Mouse (Mus musculus) hindbrain, postnatal 0 days (tissue): ENCODE results near the gene Col11a2. TPM values are rescaled to one million over a fixed set of nuclear protein-coding genes. Genes with fewer than 3 reads are reported as not detected.

Experiments
- ATAC-seq: fragments of 200-750 bp; cut with Nextera tagmentation; 2 replicates; pipeline ENCODE4 v1.8.0; 2017; ENCODE audit warnings: mild to moderate bottlenecking, moderate TSS enrichment, moderate library complexity
- DNase-seq: peaks from one replicate; pipeline ENCODE4 v3.0.0-alpha.2; 2015; ENCODE audit warnings: low spot score
- H3K27ac ChIP-seq: fragments of 300-500 bp; sonication (generic); 2 replicates; pipeline ENCODE4 v1.5.1; 2014; ENCODE audit warnings: mild to moderate bottlenecking
- H3K27me3 ChIP-seq: fragments of 300-500 bp; sonication (generic); 2 replicates; pipeline ENCODE4 v1.6.1; 2014; ENCODE audit warnings: low read length, mixed read lengths; ENCODE audit not compliant: insufficient read depth
- H3K36me3 ChIP-seq: fragments of 300-500 bp; sonication (generic); 2 replicates; pipeline ENCODE4 v1.6.1; 2014; ENCODE audit warnings: low read length, mixed read lengths; ENCODE audit not compliant: insufficient read depth
- H3K4me1 ChIP-seq: fragments of 300-500 bp; sonication (generic); 2 replicates; pipeline ENCODE4 v1.6.1; 2014; ENCODE audit warnings: antibody characterized with exemption, low read length, mixed read lengths; ENCODE audit not compliant: insufficient read depth
- H3K4me2 ChIP-seq: fragments of 300-500 bp; sonication (generic); 2 replicates; pipeline ENCODE4 v1.6.1; 2014; ENCODE audit warnings: low read depth, mild to moderate bottlenecking, low read length, moderate library complexity, mixed read lengths
- H3K4me3 ChIP-seq: fragments of 300-500 bp; sonication (generic); 2 replicates; pipeline ENCODE4 v1.5.1; 2014; ENCODE audit warnings: low read length
- H3K9ac ChIP-seq: fragments of 300-500 bp; sonication (generic); replicated peaks from 2 replicates; pipeline ENCODE4 v1.6.1; 2014; ENCODE audit warnings: mild to moderate bottlenecking, low read length, moderate library complexity, mixed read lengths
- H3K9me3 ChIP-seq: fragments of 300-500 bp; sonication (generic); 2 replicates; pipeline ENCODE4 v1.6.1; 2016; ENCODE audit warnings: low read length, mixed read lengths
- CTCF ChIP-seq: IDR thresholded peaks from 2 replicates; pipeline ENCODE4 v1.5.1; 2016; ENCODE audit warnings: antibody characterized with exemption, control low read depth, low read depth
- WGBS: fragments of 180-500 bp; shearing (Covaris S2); extraction: QIAGEN DNeasy Blood & Tissue Kit; methylation state at CpG from one replicate; pipeline ENCODE4 v1.1.7; 2014; 5-methylcytosine and 5-hydroxymethylcytosine counted together
- polyA plus RNA-seq: library from polyadenylated mRNA; unstranded; fragments of >200 nt; fragmentation: Nextera tagmentation; extraction: Ambion mirVana; gene quantifications from 2 replicates; pipeline ENCODE4 v1.2.1, GENCODE M21; 2015
- total RNA-seq: library from RNA; depleted of rRNA; stranded (reverse); fragments of >200 nt; gene quantifications from 2 replicates; pipeline ENCODE4 v1.2.3, GENCODE M21; 2014

Gene Col11a2
- total and polyA plus RNA-seq, 2 experiments from 2014 or later, result 5.4 to 16.7 TPM

DNA sequence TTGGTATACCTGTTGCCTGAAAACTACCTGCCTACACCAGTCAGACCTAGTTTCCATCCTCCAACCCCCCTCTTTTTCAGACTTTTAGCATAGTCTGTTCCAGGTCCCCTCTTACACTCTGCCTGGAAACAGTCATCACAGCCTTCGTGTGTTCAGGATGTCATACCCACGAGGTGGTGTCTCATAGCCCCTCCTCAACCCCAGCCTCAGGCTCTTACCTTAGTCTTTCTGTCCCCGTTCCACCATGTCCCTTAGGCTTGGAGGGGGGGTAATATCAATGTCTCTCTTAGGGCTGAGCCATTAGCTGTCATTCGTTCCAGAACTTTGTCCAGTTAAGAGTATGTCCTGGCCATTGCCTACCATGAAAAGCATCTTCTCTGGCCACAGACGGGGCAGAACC lies 61.9 kb downstream of the Col11a2 start:
- ATAC-seq (0 out of 2 replicates have a peak, but pooled peaks have one; percentile 10), DNase-seq (no peak)
- Histone ChIP-seq H3K4me2 (no peak overlapping the region), H3K9me3 (no peaks in the 10 kb centered on the region), H3K4me1 (no peaks in the 10 kb centered on the region), H3K27me3 (no peaks in the 10 kb centered on the region), H3K4me3 (no peak overlapping the region), H3K27ac (no peak overlapping the region), H3K36me3 (no peaks in the 10 kb centered on the region), H3K9ac (no peak overlapping the region)
- no peak for TF ChIP-seq CTCF
- WGBS, result 24% methylated on average over 5 of the region's 5 CpGs

- no peaks in the 10 kb centered on the region for H3K36me3 ChIP-seq
- ATAC-seq (peak; percentile 83), DNase-seq (peak; percentile 96)
- WGBS, result 5% methylated on average over 12 of the region's 12 CpGs
- H3K27me3 ChIP-seq, result no peaks in the 10 kb centered on the region
- H3K27ac ChIP-seq, result no peak overlapping the region
- H3K4me1 ChIP-seq, result no peaks in the 10 kb centered on the region
- peak overlapping the region; percentile 45 for H3K4me2 ChIP-seq
- no peak overlapping the region for H3K4me3 ChIP-seq
- H3K9me3 ChIP-seq, result no peaks in the 10 kb centered on the region
- TF ChIP-seq CTCF, result peak; percentile 94
- H3K9ac ChIP-seq, result no peak overlapping the region
Observed at GRCm38 (mm10) chr17:34101604-34102032, 62.4 kb downstream of the Col11a2 start.

DNA sequence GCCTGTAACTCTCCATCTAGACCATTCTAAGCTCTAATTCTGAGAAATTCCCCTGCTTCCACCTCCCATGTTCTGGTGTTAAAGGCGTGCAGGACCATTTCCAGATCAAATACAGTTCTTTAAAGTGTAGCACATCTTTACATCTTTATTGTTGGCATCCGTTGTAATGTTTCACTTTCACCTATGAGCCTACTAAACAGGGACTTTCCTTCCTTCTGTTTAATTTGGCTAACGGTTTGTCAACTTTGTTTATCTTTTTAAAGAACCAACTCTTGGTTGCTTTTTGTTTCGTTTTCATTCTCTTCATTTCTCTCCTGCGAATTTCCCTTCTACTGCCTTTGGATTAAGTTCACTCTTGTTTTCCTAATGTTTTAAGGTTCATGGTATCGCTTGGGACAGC lies 63.6 kb downstream of the Col11a2 start:
- TF ChIP-seq CTCF, result no peak
- no peak overlapping the region for H3K27ac ChIP-seq
- H3K27me3 ChIP-seq, result no peaks in the 10 kb centered on the region
- H3K4me1 ChIP-seq, result no peaks in the 10 kb centered on the region
- 79% methylated on average over 6 of the region's 6 CpGs for WGBS
- no peak overlapping the region for H3K4me3 ChIP-seq
- ATAC-seq (no peak), DNase-seq (no peak)
- no peak overlapping the region for H3K9ac ChIP-seq
- no peaks in the 10 kb centered on the region for H3K9me3 ChIP-seq
- H3K4me2 ChIP-seq, result no peak overlapping the region
- no peaks in the 10 kb centered on the region for H3K36me3 ChIP-seq

GRCm38 (mm10) chr17:34104804-34105203 lies 65.6 kb downstream of the Col11a2 start:
- no peak for DNase-seq
- peaks cover under 1% of the 10 kb centered on the region; the same call in 1 of the 2 replicates for H3K36me3 ChIP-seq
- ATAC-seq, result no peak
- TF ChIP-seq CTCF, result no peak
- H3K9me3 ChIP-seq, result no peaks in the 10 kb centered on the region
- H3K4me3 ChIP-seq, result no peak overlapping the region
- no peaks in the 10 kb centered on the region for H3K27me3 ChIP-seq
- no peak overlapping the region for H3K4me2 ChIP-seq
- 81% methylated on average over 9 of the region's 9 CpGs for WGBS
- H3K4me1 ChIP-seq, result no peaks in the 10 kb centered on the region
- H3K27ac ChIP-seq, result no peak overlapping the region
- no peak overlapping the region for H3K9ac ChIP-seq

DNA sequence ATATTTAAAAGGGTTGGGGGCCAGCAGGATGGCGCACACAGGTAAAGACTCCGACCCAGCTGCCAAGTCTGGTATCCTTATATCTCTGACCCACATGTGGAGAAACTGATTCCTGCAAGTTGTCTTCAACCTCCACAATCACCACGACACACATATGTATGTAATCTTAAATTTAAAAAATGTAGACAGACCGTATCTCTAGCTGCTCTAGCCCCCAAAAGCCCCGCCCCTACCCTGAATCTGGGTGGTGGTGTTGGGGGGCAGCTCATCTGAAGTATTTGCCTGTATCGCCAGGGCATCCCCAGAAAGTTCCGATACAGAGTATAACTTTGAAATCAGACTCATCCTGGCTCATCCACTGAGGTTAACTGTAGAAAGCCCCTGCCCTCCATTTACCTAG lies 67.3 kb downstream of the Col11a2 start:
- WGBS, result 89% methylated on average over 7 of the region's 7 CpGs
- Histone ChIP-seq H3K4me2 (no peak overlapping the region), H3K27me3 (no peaks in the 10 kb centered on the region), H3K9me3 (no peaks in the 10 kb centered on the region), H3K36me3 (peaks cover 15% of the 10 kb centered on the region), H3K9ac (no peak overlapping the region), H3K4me3 (no peak overlapping the region), H3K4me1 (no peaks in the 10 kb centered on the region), H3K27ac (no peak overlapping the region)
- ATAC-seq, result no peak
- no peak for DNase-seq
- no peak for TF ChIP-seq CTCF

DNA sequence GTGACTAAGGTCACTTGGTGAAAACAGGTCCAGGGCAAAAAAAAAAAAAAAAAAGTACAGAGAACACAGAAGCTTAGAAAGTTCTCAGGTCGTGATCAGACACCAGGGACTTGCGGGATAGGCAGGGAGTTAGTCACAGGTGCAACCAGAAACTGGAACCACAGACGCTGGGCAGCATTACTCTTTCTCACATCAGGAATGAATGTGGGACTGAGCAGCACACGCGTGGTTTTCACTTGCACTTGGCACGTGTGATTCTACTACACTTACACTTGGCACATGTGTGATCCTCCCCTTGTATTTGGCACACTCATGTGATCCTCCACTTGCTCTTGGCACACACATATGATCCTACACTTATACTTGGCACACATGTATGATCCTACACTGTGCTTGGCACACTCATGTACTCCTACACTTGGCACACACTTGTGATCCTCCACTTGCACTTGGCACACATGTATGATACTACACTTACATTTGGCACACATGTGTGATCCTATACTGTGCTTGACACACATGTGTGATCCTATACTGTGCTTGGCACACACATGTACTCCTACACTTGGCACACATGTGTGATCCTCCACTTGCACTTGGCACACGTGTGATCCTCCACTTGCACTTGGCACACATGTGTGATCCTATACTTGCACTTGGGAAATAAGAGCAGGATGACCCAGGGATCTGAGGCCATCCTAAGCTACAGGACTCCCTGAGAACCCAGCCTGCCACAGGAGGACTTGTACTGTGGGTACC lies 68.1 kb downstream of the Col11a2 start:
- no peak for DNase-seq
- no peak overlapping the region for H3K4me2 ChIP-seq
- no peak overlapping the region for H3K27ac ChIP-seq
- H3K27me3 ChIP-seq, result no peaks in the 10 kb centered on the region
- peaks cover 21% of the 10 kb centered on the region for H3K36me3 ChIP-seq
- H3K4me3 ChIP-seq, result no peak overlapping the region
- WGBS, result 87% methylated on average over 7 of the region's 7 CpGs
- no peaks in the 10 kb centered on the region for H3K9me3 ChIP-seq
- H3K9ac ChIP-seq, result no peak overlapping the region
- ATAC-seq, result 0 out of 2 replicates have a peak, but pooled peaks have one; percentile 15
- no peak for TF ChIP-seq CTCF
- no peaks in the 10 kb centered on the region for H3K4me1 ChIP-seq

GRCm38 (mm10) chr17:34108460-34108859 lies 69.2 kb downstream of the Col11a2 start:
- ATAC-seq, result no peak
- Histone ChIP-seq H3K9ac (no peak overlapping the region), H3K4me3 (no peak overlapping the region), H3K27me3 (no peaks in the 10 kb centered on the region), H3K9me3 (no peaks in the 10 kb centered on the region), H3K27ac (no peak overlapping the region), H3K4me1 (no peaks in the 10 kb centered on the region), H3K4me2 (no peak overlapping the region), H3K36me3 (peaks cover 33% of the 10 kb centered on the region)
- TF ChIP-seq CTCF, result no peak
- no peak for DNase-seq
- 73% methylated on average over 5 of the region's 6 CpGs for WGBS
